Mouse (Mus musculus) liver, embryonic 14.5 days (tissue): ENCODE results near the gene Phldb2. TPM values are rescaled to one million over a fixed set of nuclear protein-coding genes. Genes with fewer than 3 reads are reported as not detected.

ENCODE experiments used
- ATAC-seq: fragments of 200-750 bp; cut with Nextera tagmentation; 2 replicates; pipeline ENCODE4 v1.8.0; 2017; ENCODE audit warnings: moderate number of reproducible peaks, mild to moderate bottlenecking, moderate library complexity; ENCODE audit not compliant: insufficient read depth
- DNase-seq, 3 experiments: peaks; one replicate each; pipeline ENCODE4 v3.0.0-alpha.2; 2012 to 2013; ENCODE audit warnings: low read depth in 3 of 3, low spot score in 3 of 3
- H3K27ac ChIP-seq: fragments of 300-500 bp; sonication (generic); 2 replicates; pipeline ENCODE4 v1.5.1; 2014; ENCODE audit warnings: moderate library complexity, mild to moderate bottlenecking, control low read depth, inconsistent platforms
- H3K27me3 ChIP-seq: fragments of 300-500 bp; sonication (generic); 2 replicates; pipeline ENCODE4 v1.6.1; 2014; ENCODE audit warnings: mild to moderate bottlenecking, low read length, moderate library complexity; ENCODE audit not compliant: control insufficient read depth, insufficient read depth
- H3K36me3 ChIP-seq: fragments of 300-500 bp; sonication (generic); replicated peaks from 2 replicates; pipeline ENCODE4 v1.6.1; 2014; ENCODE audit warnings: low read depth; ENCODE audit not compliant: control insufficient read depth, insufficient read depth
- H3K4me1 ChIP-seq, 2 experiments: fragments of 200-500 bp in 1 of 2; fragments of 300-500 bp in 1 of 2; sonication (generic) in 1 of 2; replicated peaks; 2 replicates each; pipeline ENCODE4 v1.6.1; 2012 to 2014; ENCODE audit warnings: antibody characterized with exemption in 1 of 2, inconsistent platforms in 1 of 2, low read length in 1 of 2; ENCODE audit not compliant: control insufficient read depth in 2 of 2, insufficient read depth in 2 of 2
- H3K4me2 ChIP-seq: fragments of 300-500 bp; sonication (generic); 2 replicates; pipeline ENCODE4 v1.6.1; 2014; ENCODE audit warnings: low read depth, mild to moderate bottlenecking, control low read depth, moderate library complexity
- H3K4me3 ChIP-seq, 2 experiments: fragments of 200-500 bp in 1 of 2; fragments of 300-500 bp in 1 of 2; sonication (generic) in 1 of 2; 2 replicates each; pipeline ENCODE4 v1.5.1; 2012 to 2014; ENCODE audit warnings: low read depth in 2 of 2, low read length in 2 of 2, mild to moderate bottlenecking in 2 of 2, control low read depth in 1 of 2, inconsistent platforms in 1 of 2, moderate library complexity in 1 of 2; ENCODE audit not compliant: insufficient read depth in 1 of 2
- H3K9ac ChIP-seq: fragments of 300-500 bp; sonication (generic); replicated peaks from 2 replicates; pipeline ENCODE4 v1.6.1; 2014; ENCODE audit warnings: mild to moderate bottlenecking, control low read depth, moderate library complexity
- H3K9me3 ChIP-seq: fragments of 300-500 bp; sonication (generic); 2 replicates; pipeline ENCODE4 v1.6.1; 2016; ENCODE audit warnings: low read length, mixed read lengths; ENCODE audit not compliant: control insufficient read depth
- CTCF ChIP-seq: IDR thresholded peaks from 2 replicates; pipeline ENCODE4 v1.5.1; 2016; ENCODE audit warnings: antibody characterized with exemption, low read depth, control low read depth
- EP300 ChIP-seq: IDR thresholded peaks from 2 replicates; pipeline ENCODE4 v1.6.1; 2016; ENCODE audit warnings: antibody characterized with exemption, low read depth
- WGBS: fragments of 180-500 bp; shearing (Covaris S2); extraction: QIAGEN DNeasy Blood & Tissue Kit; methylation state at CpG from one replicate; pipeline ENCODE4 v1.1.7; 2014; ENCODE audit not compliant: insufficient replicate concordance; 5-methylcytosine and 5-hydroxymethylcytosine counted together
- polyA plus RNA-seq, 2 experiments: library from polyadenylated mRNA; depleted of rRNA in 1 of 2; stranded (reverse) in 1 of 2; unstranded in 1 of 2; fragments of >200 nt; fragmentation: Nextera tagmentation in 1 of 2; extraction: Ambion mirVana in 1 of 2; gene quantifications; 2 replicates each; pipeline versions ENCODE4 v1.2.1 to v1.2.3; 2012 to 2014

The Phldb2 gene
- polyA plus RNA-seq, 2 experiments, result 9.7 to 12.7 TPM

DNA sequence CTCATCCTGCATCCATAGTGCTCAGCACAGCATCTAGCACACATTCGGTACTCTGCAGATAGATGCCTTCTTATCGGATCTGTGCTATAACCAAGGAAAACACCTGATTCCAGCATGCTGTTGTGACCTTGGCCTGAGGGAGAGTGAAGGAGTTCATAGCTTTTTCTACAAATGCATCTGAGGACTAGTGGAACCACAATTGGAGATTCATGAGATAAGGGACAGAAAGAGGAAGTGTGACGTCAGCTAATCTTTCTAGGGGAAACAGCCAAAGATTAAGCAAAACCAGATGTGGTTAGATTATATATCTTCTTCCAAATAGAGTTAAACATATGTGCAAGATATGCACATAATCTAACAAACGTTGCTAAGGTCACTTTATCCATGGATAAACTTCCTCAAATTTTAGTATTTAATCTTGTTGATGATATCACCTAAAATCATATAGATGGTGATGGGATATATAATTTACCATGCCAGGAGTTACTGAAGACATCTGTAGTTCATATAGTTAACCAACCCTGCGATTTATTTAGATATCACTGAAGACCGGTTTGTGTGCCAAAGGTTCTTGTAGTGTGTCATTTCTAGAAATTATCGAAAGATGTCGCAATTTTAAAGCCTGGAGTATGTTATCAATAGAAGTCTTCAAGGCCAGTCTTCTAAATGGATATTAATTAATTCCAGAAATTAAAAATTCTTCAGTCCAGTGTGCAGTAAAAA is 11.1 kb downstream of the Phldb2 start:
- TF ChIP-seq EP300 (no peak), CTCF (no peak)
- no peak overlapping the region for H3K4me2 ChIP-seq
- no peaks in the 10 kb centered on the region for H3K36me3 ChIP-seq
- no peaks in the 10 kb centered on the region for H3K27me3 ChIP-seq
- WGBS, result 45% methylated on average over 8 of the region's 8 CpGs
- H3K27ac ChIP-seq, result no peak overlapping the region
- H3K4me3 ChIP-seq, result no peak overlapping the region
- no peaks in the 10 kb centered on the region; the same call in 1 of the 2 replicates for H3K9me3 ChIP-seq
- H3K9ac ChIP-seq, result no peak overlapping the region
- peaks cover 0 to 4% of the 10 kb centered on the region in 2 experiments; a peak in 2 of 4 replicates for H3K4me1 ChIP-seq
- DNase-seq (no peak), ATAC-seq (no peak)

GRCm38 (mm10) chr16:45940701-45941100 is 12.7 kb downstream of the Phldb2 start:
- no peaks in the 10 kb centered on the region for H3K27me3 ChIP-seq
- TF ChIP-seq CTCF (no peak), EP300 (no peak)
- ATAC-seq, result no peak

DNA sequence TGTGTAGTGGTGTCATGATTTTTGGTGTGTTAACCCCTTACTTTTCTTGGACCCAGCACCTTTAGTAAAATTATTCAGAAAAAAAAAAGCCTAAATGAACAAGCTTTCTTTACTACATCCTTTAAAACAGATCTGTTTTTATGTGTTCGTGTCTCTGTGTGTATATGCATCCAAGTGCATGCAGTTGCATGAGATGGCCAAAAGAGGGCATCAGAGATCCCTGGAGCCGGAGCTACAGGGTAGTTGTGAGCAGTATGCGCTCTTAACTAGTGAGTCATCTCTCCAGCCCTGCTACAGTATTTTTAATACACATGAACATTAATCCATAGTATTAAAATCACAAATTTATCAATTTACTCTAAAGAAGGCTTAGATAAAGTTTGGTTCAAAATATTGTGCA is 14.0 kb downstream of the Phldb2 start:
- peaks cover 0 to 2% of the 10 kb centered on the region in 2 experiments; a peak in 1 of 4 replicates for H3K4me1 ChIP-seq
- no peaks in the 10 kb centered on the region for H3K27me3 ChIP-seq
- DNase-seq (no peak), ATAC-seq (no peak)
- H3K9me3 ChIP-seq, result no peaks in the 10 kb centered on the region; the same call in 1 of the 2 replicates
- H3K4me3 ChIP-seq, result no peak overlapping the region
- TF ChIP-seq EP300, result no peak
- peak; percentile 23; the same call in 1 of the 2 replicates for TF ChIP-seq CTCF
- no peak overlapping the region for H3K9ac ChIP-seq
- 67% methylated on average over 3 of the region's 3 CpGs for WGBS
- H3K4me2 ChIP-seq, result no peak overlapping the region
- H3K27ac ChIP-seq, result no peak overlapping the region
- H3K36me3 ChIP-seq, result no peaks in the 10 kb centered on the region

More at GRCm38 (mm10) chr16:45940701-45941100, 12.7 kb downstream of the Phldb2 start:
- no peak for DNase-seq
- H3K27ac ChIP-seq, result no peak overlapping the region
- no peaks in the 10 kb centered on the region for H3K36me3 ChIP-seq
- no peak overlapping the region for H3K4me3 ChIP-seq
- no peak overlapping the region for H3K9ac ChIP-seq
- WGBS, result 58% methylated on average over 2 of the region's 2 CpGs
- H3K4me1 ChIP-seq, result peaks cover 0 to 2% of the 10 kb centered on the region in 2 experiments; a peak in 1 of 4 replicates
- no peak overlapping the region for H3K4me2 ChIP-seq
- H3K9me3 ChIP-seq, result no peaks in the 10 kb centered on the region; the same call in 1 of the 2 replicates

DNA sequence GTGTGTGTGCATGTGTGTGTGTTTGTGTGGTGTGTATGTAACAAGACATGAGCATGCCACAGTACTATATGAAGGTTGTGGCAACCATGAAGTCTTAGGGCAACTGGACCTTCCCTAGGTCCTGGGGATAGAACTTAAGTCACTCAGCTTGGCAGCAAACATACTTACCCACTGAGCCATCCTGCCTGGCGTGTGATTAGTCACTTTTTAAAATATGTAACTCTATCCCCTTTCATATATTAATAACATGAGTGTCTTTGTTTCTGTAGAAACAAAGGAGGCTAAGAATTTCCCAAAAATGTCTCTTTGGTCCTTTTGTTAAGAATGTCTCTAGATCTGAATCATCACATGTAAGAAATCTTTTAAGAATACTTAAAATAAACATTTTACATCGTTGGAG is 16.0 kb downstream of the Phldb2 start:
- Histone ChIP-seq H3K9me3 (no peaks in the 10 kb centered on the region; the same call in 1 of the 2 replicates), H3K27me3 (no peaks in the 10 kb centered on the region), H3K27ac (no peak overlapping the region), H3K9ac (no peak overlapping the region), H3K4me3 (no peak overlapping the region), H3K4me2 (no peak overlapping the region), H3K4me1 (peaks cover 0 to 2% of the 10 kb centered on the region in 2 experiments; a peak in 1 of 4 replicates), H3K36me3 (no peaks in the 10 kb centered on the region)
- ATAC-seq (no peak), DNase-seq (no peak)
- 31% methylated on average over 2 of the region's 2 CpGs for WGBS
- TF ChIP-seq EP300 (no peak), CTCF (no peak)

GRCm38 (mm10) chr16:45936521-45936920 is 16.9 kb downstream of the Phldb2 start:
- no peak for TF ChIP-seq CTCF
- TF ChIP-seq EP300, result no peak
- Histone ChIP-seq H3K9me3 (no peaks in the 10 kb centered on the region; the same call in 1 of the 2 replicates), H3K4me1 (no peaks in the 10 kb centered on the region), H3K36me3 (no peaks in the 10 kb centered on the region), H3K27ac (no peak overlapping the region), H3K9ac (no peak overlapping the region), H3K27me3 (no peaks in the 10 kb centered on the region), H3K4me2 (no peak overlapping the region), H3K4me3 (no peak overlapping the region)
- no peak for ATAC-seq
- WGBS, result 36% methylated on average over 2 of the region's 2 CpGs
- DNase-seq, result no peak
